Mouse (Mus musculus) liver, embryonic 14.5 days (tissue): ENCODE data around the gene Coro2a. TPM values are rescaled to one million over a fixed set of nuclear protein-coding genes. Genes with fewer than 3 reads are reported as not detected.
"Not testable (repeated sequence)": the region's sequence is repeated elsewhere in the genome, so short reads cannot be mapped to it uniquely, and the experiment has no call there.

Source experiments
- ATAC-seq: fragments of 200-750 bp; cut with Nextera tagmentation; 2 replicates; pipeline ENCODE4 v1.8.0; 2017; ENCODE audit warnings: moderate number of reproducible peaks, mild to moderate bottlenecking, moderate library complexity; ENCODE audit not compliant: insufficient read depth
- DNase-seq, 3 experiments: peaks; one replicate each; pipeline ENCODE4 v3.0.0-alpha.2; 2012 to 2013; ENCODE audit warnings: low read depth in 3 of 3, low spot score in 3 of 3
- H3K27ac ChIP-seq: fragments of 300-500 bp; sonication (generic); 2 replicates; pipeline ENCODE4 v1.5.1; 2014; ENCODE audit warnings: moderate library complexity, mild to moderate bottlenecking, control low read depth, inconsistent platforms
- H3K27me3 ChIP-seq: fragments of 300-500 bp; sonication (generic); 2 replicates; pipeline ENCODE4 v1.6.1; 2014; ENCODE audit warnings: mild to moderate bottlenecking, low read length, moderate library complexity; ENCODE audit not compliant: control insufficient read depth, insufficient read depth
- H3K36me3 ChIP-seq: fragments of 300-500 bp; sonication (generic); replicated peaks from 2 replicates; pipeline ENCODE4 v1.6.1; 2014; ENCODE audit warnings: low read depth; ENCODE audit not compliant: control insufficient read depth, insufficient read depth
- H3K4me1 ChIP-seq, 2 experiments: fragments of 200-500 bp in 1 of 2; fragments of 300-500 bp in 1 of 2; sonication (generic) in 1 of 2; replicated peaks; 2 replicates each; pipeline ENCODE4 v1.6.1; 2012 to 2014; ENCODE audit warnings: antibody characterized with exemption in 1 of 2, inconsistent platforms in 1 of 2, low read length in 1 of 2; ENCODE audit not compliant: control insufficient read depth in 2 of 2, insufficient read depth in 2 of 2
- H3K4me2 ChIP-seq: fragments of 300-500 bp; sonication (generic); 2 replicates; pipeline ENCODE4 v1.6.1; 2014; ENCODE audit warnings: low read depth, mild to moderate bottlenecking, control low read depth, moderate library complexity
- H3K4me3 ChIP-seq, 2 experiments: fragments of 200-500 bp in 1 of 2; fragments of 300-500 bp in 1 of 2; sonication (generic) in 1 of 2; 2 replicates each; pipeline ENCODE4 v1.5.1; 2012 to 2014; ENCODE audit warnings: low read depth in 2 of 2, low read length in 2 of 2, mild to moderate bottlenecking in 2 of 2, control low read depth in 1 of 2, inconsistent platforms in 1 of 2, moderate library complexity in 1 of 2; ENCODE audit not compliant: insufficient read depth in 1 of 2
- H3K9ac ChIP-seq: fragments of 300-500 bp; sonication (generic); replicated peaks from 2 replicates; pipeline ENCODE4 v1.6.1; 2014; ENCODE audit warnings: mild to moderate bottlenecking, control low read depth, moderate library complexity
- H3K9me3 ChIP-seq: fragments of 300-500 bp; sonication (generic); 2 replicates; pipeline ENCODE4 v1.6.1; 2016; ENCODE audit warnings: low read length, mixed read lengths; ENCODE audit not compliant: control insufficient read depth
- CTCF ChIP-seq: IDR thresholded peaks from 2 replicates; pipeline ENCODE4 v1.5.1; 2016; ENCODE audit warnings: antibody characterized with exemption, low read depth, control low read depth
- EP300 ChIP-seq: IDR thresholded peaks from 2 replicates; pipeline ENCODE4 v1.6.1; 2016; ENCODE audit warnings: antibody characterized with exemption, low read depth
- WGBS: fragments of 180-500 bp; shearing (Covaris S2); extraction: QIAGEN DNeasy Blood & Tissue Kit; methylation state at CpG from one replicate; pipeline ENCODE4 v1.1.7; 2014; ENCODE audit not compliant: insufficient replicate concordance; 5-methylcytosine and 5-hydroxymethylcytosine counted together
- polyA plus RNA-seq, 2 experiments: library from polyadenylated mRNA; depleted of rRNA in 1 of 2; stranded (reverse) in 1 of 2; unstranded in 1 of 2; fragments of >200 nt; fragmentation: Nextera tagmentation in 1 of 2; extraction: Ambion mirVana in 1 of 2; gene quantifications; 2 replicates each; pipeline versions ENCODE4 v1.2.1 to v1.2.3; 2012 to 2014

The Coro2a gene
- polyA plus RNA-seq, 2 experiments = 2.6 to 2.7 TPM

DNA sequence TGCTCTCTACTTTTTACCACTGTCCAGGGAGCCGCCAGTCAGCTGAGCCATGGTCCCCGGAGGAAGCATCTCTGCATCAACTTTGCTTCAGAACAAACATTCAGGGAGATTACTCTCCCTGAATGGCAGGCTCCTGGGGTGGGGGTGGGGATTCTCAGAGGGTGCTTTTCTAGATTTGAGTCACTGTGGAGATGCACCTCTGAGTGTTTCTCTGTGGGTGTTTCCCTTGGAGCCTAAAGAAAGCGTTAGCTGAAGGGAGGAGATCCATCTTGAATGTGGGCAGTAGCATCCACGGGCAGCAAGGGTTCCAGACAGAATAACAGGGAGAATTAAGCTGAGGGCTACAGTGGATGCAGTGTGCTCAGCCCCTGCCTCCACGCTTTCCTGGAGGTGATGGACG lies 32.9 kb upstream of the Coro2a start:
- Histone ChIP-seq H3K36me3 (no peaks in the 10 kb centered on the region), H3K9me3 (no peaks in the 10 kb centered on the region), H3K4me3 (no peak overlapping the region), H3K4me1 (peaks cover 0 to 16% of the 10 kb centered on the region in 2 experiments; a peak in 2 of 4 replicates), H3K27me3 (no peaks in the 10 kb centered on the region), H3K27ac (no peak overlapping the region), H3K4me2 (no peak overlapping the region), H3K9ac (no peak overlapping the region)
- DNase-seq (no peak), ATAC-seq (no peak)
- 57% methylated on average over 6 of the region's 6 CpGs for WGBS
- TF ChIP-seq EP300 (no peak), CTCF (no peak)

DNA sequence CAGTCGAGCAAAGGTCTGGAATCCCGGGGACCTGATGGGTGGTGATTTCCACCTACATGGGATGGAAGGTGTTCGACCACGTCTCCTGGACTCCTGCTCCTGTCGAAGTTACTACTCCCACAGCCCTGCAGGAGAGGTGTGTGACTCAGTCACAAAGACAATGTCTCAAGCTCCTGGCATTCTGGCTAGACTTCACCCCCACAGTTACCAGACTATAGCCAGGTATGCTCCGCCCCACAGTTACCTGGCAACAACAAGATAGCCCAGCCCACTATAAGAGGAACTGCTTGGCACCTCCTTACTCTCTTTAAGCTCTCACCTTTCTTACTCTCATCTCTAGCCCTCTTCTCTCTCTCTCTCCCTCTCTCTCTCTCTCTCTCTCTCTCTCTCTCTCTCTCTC lies 31.6 kb upstream of the Coro2a start:
- H3K9me3 ChIP-seq, H3K27me3 ChIP-seq, H3K9ac ChIP-seq, H3K4me2 ChIP-seq, ATAC-seq, H3K27ac ChIP-seq, H3K36me3 ChIP-seq, H3K4me3 ChIP-seq, DNase-seq: not testable (repeated sequence)
- H3K4me1 ChIP-seq = peaks cover 0 to 18% of the 10 kb centered on the region in 2 experiments; a peak in 3 of 4 replicates
- WGBS = 76% methylated on average over 6 of the region's 6 CpGs

DNA sequence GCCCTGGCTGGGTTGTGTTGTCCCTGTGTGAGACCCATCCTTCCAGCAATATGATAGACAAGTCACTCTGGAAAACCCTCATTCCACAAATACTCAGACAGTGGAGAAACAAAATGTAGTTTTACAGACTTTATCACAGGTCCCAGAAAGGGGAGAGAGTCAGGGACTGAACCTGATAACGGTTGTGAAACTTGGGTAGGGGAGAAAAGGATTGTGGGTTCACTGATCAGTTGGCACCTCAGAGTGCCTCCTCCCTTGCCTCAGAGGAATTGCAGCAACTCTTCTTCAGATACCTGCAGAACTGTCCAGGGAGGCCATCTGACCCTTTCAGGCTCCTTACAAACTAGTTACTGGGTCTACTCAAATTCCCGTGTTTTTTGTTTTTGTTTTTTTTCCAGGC lies 30.5 kb upstream of the Coro2a start:
- 0 out of 2 replicates have a peak overlapping the region, but pooled peaks have one; percentile 18 for H3K9ac ChIP-seq
- no peaks in the 10 kb centered on the region for H3K36me3 ChIP-seq
- no peaks in the 10 kb centered on the region for H3K27me3 ChIP-seq
- ATAC-seq (peak; percentile 70; the same call in 1 of the 2 replicates), DNase-seq (peak in 1 of 3 experiments; percentile 30)
- TF ChIP-seq CTCF (peak; percentile 13; the same call in 1 of the 2 replicates), EP300 (no peak)
- H3K27ac ChIP-seq = no peak overlapping the region
- no peaks in the 10 kb centered on the region for H3K9me3 ChIP-seq
- 29% methylated on average over 2 of the region's 2 CpGs for WGBS
- H3K4me1 ChIP-seq = peaks cover 0 to 20% of the 10 kb centered on the region in 2 experiments; a peak in 3 of 4 replicates
- no peak overlapping the region for H3K4me2 ChIP-seq
- H3K4me3 ChIP-seq = no peak overlapping the region

DNA sequence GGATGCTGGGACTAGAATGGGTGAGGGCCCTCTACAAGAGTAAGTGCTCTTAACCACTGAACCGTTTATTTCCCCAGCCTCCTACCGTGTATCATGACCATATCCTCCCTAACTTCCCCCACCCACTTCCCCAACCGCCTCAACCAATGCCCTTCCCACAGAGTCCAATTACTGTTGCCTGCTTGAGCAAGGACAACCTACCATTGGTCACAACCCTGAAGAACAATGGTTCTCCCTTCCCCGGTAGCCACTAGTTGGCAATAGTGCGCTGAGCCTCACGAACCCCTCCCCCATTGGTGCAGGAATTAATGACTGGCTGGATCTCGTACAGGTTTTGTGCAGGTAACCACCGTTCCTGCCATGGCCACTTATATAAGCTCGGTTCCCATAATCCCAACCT lies 28.4 kb upstream of the Coro2a start:
- no peaks in the 10 kb centered on the region for H3K9me3 ChIP-seq
- H3K27ac ChIP-seq = no peak overlapping the region
- H3K27me3 ChIP-seq = no peaks in the 10 kb centered on the region
- no peak overlapping the region for H3K4me2 ChIP-seq
- no peaks in the 10 kb centered on the region for H3K36me3 ChIP-seq
- no peak overlapping the region for H3K4me3 ChIP-seq
- ATAC-seq (no peak; the same call in 1 of the 2 replicates), DNase-seq (no peak)
- WGBS = 21% methylated on average over 9 of the region's 9 CpGs
- peaks cover 0 to 17% of the 10 kb centered on the region in 2 experiments; a peak in 3 of 4 replicates for H3K4me1 ChIP-seq
- no peak overlapping the region for H3K9ac ChIP-seq
- peak; percentile 53 for TF ChIP-seq CTCF
- TF ChIP-seq EP300 = no peak

DNA sequence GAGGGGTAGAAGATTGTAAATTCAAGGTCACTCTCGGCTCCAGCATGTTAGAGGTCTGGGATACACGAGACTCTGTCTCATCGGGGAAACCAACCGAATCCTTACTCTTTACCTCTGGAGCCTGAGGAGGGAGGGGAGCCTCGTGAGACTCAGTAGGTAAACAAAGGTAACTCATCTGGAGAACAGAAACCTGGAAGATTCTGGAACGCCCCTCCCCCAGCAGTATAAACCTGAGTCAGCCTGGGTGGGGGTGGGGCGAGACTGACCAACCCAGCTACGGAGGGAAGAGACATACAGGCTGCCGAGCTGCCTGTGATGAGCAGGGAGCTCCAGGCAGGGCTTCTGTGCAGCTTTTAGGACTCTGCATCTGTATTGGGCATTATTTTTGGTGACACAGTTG lies 26.9 kb upstream of the Coro2a start:
- peaks cover 0 to 17% of the 10 kb centered on the region in 2 experiments; a peak in 3 of 4 replicates for H3K4me1 ChIP-seq
- no peak overlapping the region for H3K4me3 ChIP-seq
- TF ChIP-seq EP300 (no peak), CTCF (no peak)
- no peak overlapping the region for H3K27ac ChIP-seq
- no peak overlapping the region for H3K9ac ChIP-seq
- ATAC-seq (no peak), DNase-seq (no peak)
- H3K9me3 ChIP-seq = no peaks in the 10 kb centered on the region
- H3K27me3 ChIP-seq = no peaks in the 10 kb centered on the region
- H3K4me2 ChIP-seq = no peak overlapping the region
- 44% methylated on average over 9 of the region's 9 CpGs for WGBS
- H3K36me3 ChIP-seq = no peaks in the 10 kb centered on the region

DNA sequence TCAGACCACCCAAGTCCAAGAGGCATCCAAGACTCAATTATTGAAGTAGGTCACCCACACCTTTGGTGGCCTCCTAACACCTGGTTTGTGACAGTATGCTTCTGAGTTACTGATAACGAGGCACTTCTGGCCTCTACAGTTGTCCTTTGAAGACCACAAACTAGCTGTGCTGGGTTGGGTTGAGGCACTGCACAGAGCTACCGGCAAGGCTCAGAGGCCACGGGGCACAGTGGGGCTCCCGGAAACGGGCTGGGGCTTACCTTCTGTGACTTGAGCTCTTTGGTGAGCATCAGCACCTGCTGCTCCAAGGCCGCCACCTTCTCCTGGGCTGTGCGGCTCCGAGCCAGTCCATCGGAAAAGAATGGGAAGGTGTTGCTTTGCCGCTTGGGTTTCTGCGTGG lies 26.1 kb upstream of the Coro2a start:
- no peak overlapping the region for H3K4me3 ChIP-seq
- ATAC-seq (no peak), DNase-seq (no peak)
- no peak for TF ChIP-seq CTCF
- no peak for TF ChIP-seq EP300
- no peak overlapping the region for H3K27ac ChIP-seq
- WGBS = 61% methylated on average over 11 of the region's 11 CpGs
- H3K9me3 ChIP-seq = no peaks in the 10 kb centered on the region
- H3K4me1 ChIP-seq = peaks cover 0 to 17% of the 10 kb centered on the region in 2 experiments; a peak in 3 of 4 replicates
- no peaks in the 10 kb centered on the region for H3K36me3 ChIP-seq
- no peak overlapping the region for H3K9ac ChIP-seq
- no peaks in the 10 kb centered on the region for H3K27me3 ChIP-seq
- H3K4me2 ChIP-seq = no peak overlapping the region
